Mouse (Mus musculus): Measurements from ENCODE around the gene Spef1.

The Spef1 gene

DNA sequence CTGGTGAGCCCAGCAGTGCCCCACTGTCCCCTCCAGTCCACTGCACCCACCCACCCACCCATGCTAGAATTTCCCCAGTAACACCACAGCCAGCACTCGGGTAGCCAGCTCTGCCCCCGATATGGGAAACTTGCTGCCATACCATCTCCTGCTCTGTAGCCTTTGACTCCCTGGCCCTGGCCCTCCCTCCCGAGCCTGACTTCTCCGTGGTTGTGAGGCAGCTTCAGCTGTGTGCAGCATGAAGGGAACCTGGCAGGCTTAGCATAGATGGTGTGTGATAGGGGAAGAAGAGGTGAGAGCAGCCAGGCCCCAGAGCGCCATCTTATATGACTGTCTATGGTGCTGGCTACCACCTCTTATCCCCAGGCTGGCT, 46.6 kb downstream of the Spef1 start:
- no peak for DNase-seq

DNA sequence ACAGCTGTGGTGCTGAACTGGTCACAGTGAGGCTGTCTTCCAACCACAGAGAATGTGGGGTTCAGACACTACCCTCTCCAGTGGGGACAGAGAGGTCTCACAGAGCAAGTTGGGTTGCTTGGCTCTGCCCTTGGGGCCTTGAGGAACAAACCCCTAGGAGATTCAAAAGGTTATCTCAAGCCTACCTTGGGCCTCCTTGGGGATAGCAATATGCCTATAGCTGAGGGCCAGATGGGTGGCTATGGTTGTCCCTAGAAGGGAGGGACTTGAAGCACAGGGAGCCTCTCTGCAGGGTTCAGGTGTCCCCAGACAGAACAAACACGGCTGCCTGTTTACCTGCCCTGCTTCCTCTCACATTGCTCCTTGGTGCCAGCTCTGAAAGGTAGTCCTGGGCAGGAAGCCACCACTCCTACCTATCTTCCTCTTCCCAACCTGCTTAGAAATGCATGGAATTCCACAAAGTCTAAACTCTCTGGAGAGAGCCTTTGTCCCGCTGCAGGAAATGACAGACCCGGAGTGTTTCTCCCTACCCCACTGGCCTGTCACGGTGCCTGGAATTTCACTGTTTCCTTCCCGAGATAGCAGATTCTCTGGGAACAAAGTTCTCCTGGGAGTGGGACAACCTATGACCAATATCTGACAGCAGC, 47.1 kb downstream of the Spef1 start:
- peak; percentile 41 to 62 for DNase-seq

DNA sequence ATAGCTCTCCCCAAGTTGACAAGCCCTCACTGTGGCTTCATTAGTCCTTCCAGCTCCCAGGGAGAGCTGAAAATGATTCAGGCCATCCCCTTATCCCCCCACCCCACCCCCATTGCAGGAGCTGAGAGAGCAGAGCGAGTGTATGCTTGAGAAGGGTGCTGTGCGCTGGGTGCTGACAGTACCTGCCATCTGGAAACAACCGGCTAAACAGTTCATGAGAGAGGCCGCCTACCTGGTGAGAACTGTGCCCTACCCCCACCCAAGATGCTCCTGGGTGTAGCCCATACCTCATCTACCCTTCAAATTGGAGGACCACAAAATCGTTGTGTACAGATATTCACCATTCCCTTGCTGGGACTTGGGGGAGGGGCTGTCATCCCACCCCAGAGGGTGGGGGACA, 47.8 kb downstream of the Spef1 start:
- DNase-seq: no peak

DNA sequence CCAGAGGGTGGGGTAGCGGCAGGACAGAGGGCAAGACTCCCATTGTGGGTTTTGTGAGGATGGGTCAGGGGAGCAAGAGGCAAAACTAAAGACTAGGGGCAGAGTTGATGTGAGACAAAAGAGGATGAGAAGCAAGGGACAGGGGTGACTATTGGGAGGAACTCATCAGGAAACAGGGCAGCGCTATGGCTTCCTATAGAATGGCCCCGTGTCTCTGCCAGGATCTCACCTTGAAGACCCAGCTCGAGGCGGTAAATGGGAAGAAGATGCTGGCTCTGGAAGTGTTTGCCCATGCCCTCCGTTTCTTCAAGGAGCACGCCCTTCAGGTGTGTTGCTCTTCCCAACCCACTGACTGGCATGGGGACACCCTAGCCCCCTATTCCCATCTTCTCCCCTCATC, 48.3 kb downstream of the Spef1 start:
- DNase-seq: no peak

DNA sequence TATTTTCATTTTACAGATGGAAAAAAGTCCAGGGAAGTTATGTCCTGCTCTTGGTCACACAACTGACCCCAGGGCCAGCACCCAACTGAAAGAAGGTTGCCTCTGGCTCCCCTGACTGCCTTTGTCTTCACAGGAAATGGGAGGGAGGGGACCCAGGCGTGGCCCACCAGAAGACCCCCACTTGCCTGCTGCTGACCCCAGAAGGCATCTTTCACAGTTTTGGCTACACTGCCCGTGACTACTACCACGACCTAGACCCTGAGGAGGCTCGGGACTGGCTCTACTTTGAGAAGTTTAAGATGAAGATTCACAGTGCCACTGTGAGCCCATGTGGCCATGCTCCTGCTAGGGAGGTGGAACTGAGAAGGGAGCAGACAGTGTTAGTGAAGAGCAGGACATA, 48.8 kb downstream of the Spef1 start:
- DNase-seq: peak in 1 of 2 experiments; percentile 16

DNA sequence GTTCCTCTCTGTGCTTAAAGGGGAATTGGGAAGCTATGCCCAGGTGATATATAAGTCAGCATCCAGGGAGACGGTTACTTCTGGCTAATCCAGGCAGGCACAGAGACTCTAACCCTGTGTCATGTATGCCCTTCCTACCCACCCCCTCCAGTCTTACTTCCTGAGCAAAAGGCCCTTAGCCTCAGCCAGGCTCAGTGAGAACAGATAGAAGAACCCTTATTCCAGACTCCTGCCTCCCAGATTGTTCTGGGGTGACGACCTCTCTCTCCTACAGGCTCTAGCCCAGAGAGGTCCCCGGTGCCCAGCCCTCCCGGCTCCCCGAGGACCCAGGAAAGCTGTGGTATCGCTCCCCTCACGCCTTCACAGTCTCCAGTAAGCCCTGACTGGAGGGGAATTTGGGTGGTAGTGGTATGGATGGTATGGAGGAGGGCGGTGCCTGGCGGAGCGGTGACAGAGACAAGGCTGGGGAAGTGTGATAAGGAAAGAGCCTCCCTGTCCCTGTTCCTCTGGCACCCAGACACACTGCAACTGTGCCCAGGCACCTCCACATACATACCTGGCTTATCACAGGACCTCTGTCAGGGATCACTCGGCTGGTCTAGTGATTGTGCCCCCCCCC, 51.5 kb downstream of the Spef1 start:
- DNase-seq: peak in 1 of 2 experiments; percentile 25

DNA sequence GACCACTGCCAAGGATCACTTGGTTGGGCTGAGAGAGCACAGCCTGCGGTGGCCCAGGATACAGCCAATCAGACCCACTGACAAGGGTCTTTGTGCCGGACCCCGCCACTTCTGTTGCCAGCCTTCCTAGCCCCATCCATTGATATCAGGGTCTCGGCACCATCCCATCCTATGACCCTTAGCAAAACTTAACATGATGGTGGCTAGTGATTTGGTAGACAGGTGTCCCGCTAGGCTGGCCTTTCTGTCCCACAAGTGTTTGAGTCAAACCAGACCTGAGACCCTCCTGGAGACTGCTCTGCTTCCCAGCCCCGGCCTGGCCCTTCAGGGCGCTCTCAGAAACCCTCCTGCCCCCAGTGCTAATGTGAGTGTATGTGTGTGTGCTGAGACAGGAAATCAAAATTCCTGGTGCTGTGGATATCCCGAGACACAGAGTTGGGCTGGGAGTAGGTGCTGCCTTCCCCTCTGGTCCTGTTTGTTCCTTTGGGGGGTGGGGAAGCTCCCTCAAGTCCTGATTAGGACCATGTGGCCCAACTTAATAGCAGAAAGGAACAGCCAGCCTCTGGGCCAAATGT, 52.2 kb downstream of the Spef1 start:
- DNase-seq: no peak

DNA sequence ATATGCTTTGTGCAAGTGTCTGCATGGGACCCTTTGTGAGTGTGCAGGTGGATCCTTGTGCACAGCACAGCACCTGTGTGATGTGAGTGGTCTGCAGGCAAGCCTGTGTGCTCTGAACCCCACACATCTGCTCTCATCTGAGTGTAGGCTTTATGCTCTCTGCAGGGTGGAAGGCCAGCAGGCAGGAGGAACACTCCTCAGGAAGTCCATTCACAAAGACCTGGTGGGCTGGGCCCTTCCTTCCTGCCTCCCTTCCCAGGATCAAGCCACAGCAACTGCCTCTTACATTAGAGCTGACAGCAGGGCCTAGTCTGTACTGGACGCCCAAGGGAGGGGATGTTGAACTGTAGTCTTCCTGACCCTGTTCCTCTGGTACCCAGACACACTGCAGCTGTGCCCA, 52.7 kb downstream of the Spef1 start:
- DNase-seq: peak; percentile 66 to 83

DNA sequence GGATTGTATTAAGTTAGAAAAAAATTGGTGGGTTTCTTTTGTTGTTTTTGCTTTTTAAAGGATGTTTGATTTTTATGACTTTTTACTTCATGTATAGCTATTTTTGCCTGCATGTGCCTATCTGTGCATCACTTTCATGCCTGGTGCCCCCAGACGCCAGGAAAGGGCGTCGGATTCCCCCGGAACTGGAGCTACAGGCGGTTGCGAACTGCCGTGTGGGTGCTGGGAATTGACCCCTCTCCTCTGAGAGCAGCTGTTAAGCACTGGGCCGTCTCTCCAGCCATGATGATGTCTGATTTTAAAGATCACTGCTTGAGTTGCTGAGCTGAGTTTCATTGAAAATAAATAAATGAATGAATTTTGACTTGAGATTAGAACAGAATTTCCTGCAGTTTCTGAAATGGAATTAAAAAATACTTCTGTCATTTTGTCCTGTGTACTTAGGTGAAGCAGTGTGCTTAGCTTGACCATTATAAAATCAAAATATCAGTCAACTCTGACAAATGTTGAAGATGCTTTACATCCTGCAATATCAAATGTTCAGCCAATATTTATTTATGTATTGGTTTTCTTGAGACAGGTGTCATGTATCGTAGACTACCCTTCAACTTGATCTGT, 54.0 kb downstream of the Spef1 start, which contains the start of gene Gm11037:
TSS of gene Gm11037 (plus strand) at position 568 of the 618 bp plus-strand sequence.
- no peak for DNase-seq

DNA sequence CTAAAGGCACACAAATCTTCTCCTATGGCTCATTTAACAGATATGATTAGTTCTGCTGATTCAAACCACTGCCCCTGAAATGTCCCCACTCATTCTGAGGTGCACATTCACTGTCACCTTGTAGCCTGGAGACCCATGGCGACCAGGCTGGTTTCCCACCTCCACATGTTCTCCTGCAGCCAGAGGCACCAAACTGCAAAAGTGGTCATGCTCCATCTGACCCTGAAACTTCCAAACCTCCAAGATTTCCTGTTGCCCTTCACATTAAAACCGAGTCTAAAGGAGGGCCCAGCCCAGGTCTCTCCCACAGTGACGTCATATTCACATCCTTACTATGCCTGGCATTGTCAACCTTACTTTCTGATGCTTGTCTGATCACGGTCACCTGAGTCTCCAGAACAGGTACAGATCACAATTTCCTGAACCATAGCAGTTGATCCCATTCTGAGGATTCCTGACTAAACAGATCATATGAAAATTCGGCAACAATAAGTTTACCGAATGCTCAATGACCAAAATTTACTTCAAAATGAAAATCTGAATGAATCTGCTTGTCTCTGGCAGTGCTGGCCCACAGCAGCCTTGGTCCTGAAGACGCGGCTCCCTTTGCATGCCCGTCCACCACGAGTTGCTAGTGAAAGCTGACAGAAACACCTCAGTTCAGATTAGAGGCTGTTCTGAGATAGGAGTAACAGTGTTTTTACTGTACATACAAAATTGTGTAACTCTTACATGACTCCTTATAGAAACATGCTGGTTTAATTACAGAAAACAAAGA, 54.8 kb downstream of the Spef1 start:
- no peak for DNase-seq

DNA sequence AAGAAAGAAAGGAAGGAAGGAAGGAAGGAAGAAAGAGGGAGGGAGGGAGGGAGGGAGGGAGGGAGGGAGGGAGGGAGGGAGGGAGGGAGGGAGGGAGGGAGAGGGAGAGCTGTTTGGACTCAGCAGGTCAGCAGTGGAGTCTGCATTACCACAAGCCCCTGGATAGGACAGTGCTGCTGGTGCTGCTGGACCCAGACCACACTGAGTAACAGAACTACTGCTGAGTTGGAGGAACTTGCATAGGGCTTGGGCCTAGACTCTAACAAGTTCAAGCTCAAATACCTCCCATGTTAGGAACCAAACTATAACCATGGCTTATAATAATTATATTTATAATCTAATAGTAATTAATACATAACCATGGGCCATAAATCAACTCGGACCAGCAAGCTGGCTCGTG, 56.2 kb downstream of the Spef1 start:
- DNase-seq: no peak

DNA sequence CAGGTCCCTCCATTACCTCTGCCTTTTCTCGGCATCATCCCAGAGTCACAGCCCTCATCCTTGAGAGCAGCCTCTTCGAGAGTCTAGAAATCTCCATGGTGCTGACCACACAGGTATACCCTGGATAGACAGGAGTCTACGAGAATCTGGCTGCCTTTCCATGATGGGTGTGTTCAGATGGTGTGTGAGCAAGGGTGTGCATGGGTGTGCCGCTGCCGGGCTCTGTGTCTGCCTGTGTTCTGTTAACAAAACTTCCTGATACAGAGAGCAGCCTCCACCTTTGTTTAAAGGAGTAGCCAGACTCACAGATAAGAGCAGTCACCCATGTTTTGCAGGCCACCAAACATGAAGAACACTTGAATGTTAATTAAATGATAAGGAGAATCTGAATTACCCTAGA, 57.2 kb downstream of the Spef1 start:
- DNase-seq: peak in 1 of 2 experiments; percentile 58

DNA sequence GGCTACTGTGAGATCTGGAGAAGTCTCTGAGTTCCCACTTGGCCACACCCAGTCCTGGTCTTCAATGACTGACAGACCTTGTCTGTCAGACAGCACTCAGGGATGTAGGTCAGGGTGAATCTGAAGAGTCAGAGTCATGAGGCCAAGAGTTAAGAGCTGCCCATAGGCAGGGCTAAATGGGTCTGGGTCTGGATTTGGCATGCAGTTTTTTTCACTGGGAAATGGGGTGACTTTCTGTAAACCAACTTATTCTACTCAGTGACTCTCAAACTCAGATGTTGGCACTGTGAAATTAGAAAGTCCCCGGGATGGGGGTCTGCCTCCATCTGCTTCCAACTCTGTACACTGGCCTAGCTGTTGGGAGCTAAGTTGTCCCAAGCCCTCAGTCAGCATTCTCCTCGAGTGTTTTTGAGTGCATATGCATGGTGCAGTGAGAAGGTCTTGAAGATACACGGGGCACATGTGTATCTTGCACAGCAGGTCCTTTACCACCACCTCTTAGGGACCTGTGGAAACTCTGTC, 58.4 kb downstream of the Spef1 start:
- peak in 1 of 2 experiments; percentile 15 for DNase-seq

DNA sequence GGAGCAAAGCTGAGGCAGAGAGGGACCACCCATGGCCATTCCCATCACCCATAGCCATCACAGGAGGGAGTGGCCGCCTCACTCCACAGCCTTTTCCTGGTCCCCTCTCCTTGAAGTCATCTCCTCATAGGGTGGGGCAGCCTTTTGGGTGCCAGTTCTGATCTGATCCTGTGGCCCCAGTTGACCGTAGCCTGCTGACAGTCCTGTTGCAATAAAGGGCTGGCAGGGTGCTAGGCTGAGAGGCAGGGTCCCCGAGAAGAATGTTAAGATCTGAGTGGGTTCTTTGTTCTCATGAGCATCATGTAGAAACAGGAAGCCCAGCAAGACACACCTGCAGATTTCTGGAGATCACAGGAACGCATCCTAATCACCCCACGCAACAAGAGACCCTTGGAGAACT, 58.9 kb downstream of the Spef1 start:
- peak in 1 of 2 experiments; percentile 43 for DNase-seq

DNA sequence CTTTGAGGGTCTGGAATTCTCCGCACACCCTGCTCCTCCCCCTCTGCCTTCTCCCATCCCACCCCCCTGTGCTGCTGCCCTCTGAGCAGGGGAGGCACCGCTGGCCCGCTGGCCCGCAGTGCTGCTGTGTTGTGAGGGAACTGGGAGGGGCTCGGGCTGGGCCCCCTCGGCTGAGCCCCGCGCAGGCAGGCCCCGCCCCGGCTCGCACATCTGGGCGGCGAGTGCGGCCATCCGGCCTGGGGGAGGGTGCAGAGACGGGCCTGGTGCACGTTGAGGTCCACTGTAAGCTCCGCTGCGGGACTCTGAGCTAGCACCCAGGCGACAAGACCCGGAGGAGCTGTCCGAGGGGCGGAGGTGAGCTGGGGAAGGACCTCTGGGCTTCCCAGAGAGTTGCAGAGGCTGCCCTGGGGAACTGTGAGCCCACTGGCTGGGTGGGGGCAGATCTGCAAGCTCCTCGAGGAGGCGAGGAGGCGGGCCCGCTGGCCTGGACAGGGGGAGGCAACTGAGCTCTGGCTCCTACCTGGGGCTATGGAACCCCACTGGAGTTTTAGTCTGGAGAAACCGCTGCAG, 59.8 kb downstream of the Spef1 start, which contains the start of gene Hspa12b:
TSS of gene Hspa12b (plus strand) at position 120 of the 570 bp plus-strand sequence.
- peak; percentile 80 to 88 for DNase-seq

DNA sequence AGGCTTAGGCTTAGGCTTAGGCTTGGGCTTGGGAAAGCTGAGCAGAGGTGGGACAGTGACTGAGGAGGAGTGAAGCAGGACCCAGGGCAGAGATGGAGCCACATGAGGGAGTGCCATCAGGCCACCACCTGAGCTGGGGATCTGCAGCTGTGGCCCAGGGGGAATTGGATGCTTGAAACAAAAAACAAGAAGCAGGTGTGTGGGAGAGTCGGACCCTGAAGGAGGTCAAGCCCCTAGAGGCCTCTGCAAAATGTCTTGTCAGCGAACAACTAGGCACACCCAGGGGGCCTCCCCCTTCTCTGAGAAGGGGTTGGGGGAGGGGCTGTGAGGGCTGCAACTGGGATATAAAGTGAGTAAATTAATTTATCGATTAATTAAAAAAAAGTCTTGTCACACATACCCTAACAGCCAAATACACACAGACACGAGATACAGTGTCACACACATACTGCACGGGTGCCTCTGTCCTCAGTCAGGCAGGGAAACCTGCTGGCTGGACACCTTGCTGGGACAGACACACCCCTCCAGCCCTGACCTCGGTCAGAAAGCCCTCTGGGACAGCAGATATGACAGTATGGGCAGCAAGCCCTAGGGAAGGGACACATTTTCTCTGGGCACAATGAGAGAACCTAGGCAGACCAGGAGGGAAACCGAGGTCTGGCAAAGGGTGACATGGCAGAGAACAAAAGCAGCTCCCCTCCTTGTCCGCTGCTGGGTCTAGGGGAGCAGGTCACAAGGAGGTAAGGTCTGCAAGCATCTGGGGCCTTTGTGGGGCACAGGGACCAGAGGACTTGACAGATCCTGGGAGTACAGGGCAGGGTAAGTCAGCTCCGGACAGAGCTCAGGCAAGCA, 60.9 kb downstream of the Spef1 start:
- peak in 1 of 2 experiments; percentile 20 for DNase-seq

DNA sequence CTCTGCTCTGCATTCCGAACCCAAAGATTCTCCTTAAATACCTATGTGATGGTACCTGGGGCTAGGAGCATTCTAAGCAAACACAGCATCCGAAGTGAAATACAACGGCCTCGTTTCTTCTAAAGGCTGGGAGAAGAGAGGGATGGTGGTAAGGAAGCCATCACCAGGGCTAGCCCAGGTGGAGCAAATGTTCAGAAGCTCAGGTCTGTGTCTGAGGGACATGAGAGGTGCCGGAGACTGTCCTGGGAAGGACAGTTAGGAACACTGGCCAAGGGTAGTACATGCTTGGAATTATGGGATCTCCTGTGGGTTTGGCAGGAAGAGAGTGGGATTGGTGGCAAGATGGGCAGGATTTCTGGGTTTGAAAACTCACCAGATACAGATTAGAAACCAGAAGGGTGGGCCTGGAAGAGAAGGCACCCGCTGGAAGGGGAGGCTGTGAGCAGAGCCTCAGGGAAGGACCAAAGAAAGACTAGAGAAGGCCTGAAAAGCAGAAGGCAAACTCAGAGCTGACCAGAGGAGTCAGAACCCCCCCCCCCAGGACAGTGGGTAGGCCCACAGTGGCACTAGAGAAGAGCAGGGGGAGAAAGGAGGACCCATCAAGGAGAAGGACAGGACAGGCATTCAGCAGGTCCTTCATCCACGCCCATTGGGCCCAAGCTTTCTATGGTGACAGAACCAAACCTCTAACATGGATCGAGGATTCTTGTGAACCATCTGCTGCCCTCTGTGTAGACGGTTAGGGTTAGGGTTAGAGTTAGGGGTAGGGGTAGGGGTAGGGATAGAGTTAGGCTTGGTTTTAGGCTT, 61.7 kb downstream of the Spef1 start:
- DNase-seq: no peak

DNA sequence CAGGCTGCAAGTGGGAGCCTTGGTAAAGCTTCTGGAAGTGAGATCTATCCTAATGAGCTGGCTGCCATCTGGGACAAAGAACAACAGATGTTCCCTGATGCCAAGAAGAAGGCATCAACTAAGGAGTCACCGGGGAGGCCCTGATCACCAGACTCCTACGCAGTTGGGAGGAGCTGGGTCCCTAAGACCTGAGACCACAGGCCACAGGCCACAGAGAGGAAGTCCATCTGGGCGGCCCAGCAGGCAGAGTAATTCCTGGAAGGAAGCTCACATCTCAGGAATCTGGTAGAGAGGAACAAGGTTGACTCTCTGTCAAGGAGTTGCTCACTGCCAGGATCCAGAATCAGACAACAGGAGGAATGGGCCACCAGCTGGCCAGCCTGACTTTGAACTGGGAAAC, 62.9 kb downstream of the Spef1 start:
- DNase-seq: peak in 1 of 2 experiments; percentile 56
